Mouse (Mus musculus): ENCODE data around the gene Farp2. TPM values are rescaled to one million over a fixed set of nuclear protein-coding genes. Genes with fewer than 3 reads are reported as not detected.

The Farp2 gene
- polyA plus RNA-seq, 1 experiment from 2014 or later: 3.4 TPM

- H3K4me2 ChIP-seq (replicated peaks; ENCODE audit: low read depth, low read length): no peak overlapping the region
- H3K36me3 ChIP-seq (ENCODE audit: insufficient read depth, low read length): no peaks in the 10 kb centered on the region
- WGBS: 61% methylated on average over 9 of the region's 9 CpGs
- TF ChIP-seq CTCF (IDR thresholded peaks at IDR 0.05): no peak
- TF ChIP-seq EP300 (IDR thresholded peaks at IDR 0.05): no peak
- H3K4me3 ChIP-seq (ENCODE audit: low read depth, low read length): no peak overlapping the region
- DNase-seq (ENCODE audit: low spot score) (no peak), ATAC-seq (no peak)
- H3K9me3 ChIP-seq (ENCODE audit: low read length): no peaks in the 10 kb centered on the region
- H3K4me1 ChIP-seq (ENCODE audit: insufficient read depth, low read depth, low read length): no peaks in the 10 kb centered on the region
- no peak overlapping the region for H3K9ac ChIP-seq (replicated peaks; ENCODE audit: low read depth)
- H3K27me3 ChIP-seq (replicated peaks; ENCODE audit: insufficient read depth, low read length): no peaks in the 10 kb centered on the region
- no peak overlapping the region for H3K27ac ChIP-seq (ENCODE audit: low read length)
These were observed 56.0 kb downstream of the Farp2 start for GRCm38 (mm10) chr1:93567717-93568497.

GRCm38 (mm10) chr1:93577066-93577465, 65.2 kb downstream of the Farp2 start:
- H3K9ac ChIP-seq (replicated peaks; ENCODE audit: low read depth): no peak overlapping the region
- whole genome bisulfite sequencing: 85% methylated on average over 3 of the region's 3 CpGs
- H3K36me3 ChIP-seq (ENCODE audit: insufficient read depth, low read length): no peaks in the 10 kb centered on the region
- H3K4me2 ChIP-seq (replicated peaks; ENCODE audit: low read depth, low read length): no peak overlapping the region
- no peaks in the 10 kb centered on the region for H3K27me3 ChIP-seq (replicated peaks; ENCODE audit: insufficient read depth, low read length)
- H3K27ac ChIP-seq (ENCODE audit: low read length): no peak overlapping the region
- no peak for TF ChIP-seq EP300 (IDR thresholded peaks at IDR 0.05)
- no peak for TF ChIP-seq CTCF (IDR thresholded peaks at IDR 0.05)
- H3K4me1 ChIP-seq (ENCODE audit: insufficient read depth, low read depth, low read length): no peaks in the 10 kb centered on the region
- ATAC-seq (no peak), DNase-seq (ENCODE audit: low spot score) (no peak)
- H3K4me3 ChIP-seq (ENCODE audit: low read depth, low read length): no peak overlapping the region
- no peaks in the 10 kb centered on the region for H3K9me3 ChIP-seq (ENCODE audit: low read length)

- Histone ChIP-seq H3K4me2 (replicated peaks; ENCODE audit: low read depth, low read length) (no peak overlapping the region), H3K4me3 (ENCODE audit: low read depth, low read length) (no peak overlapping the region), H3K36me3 (ENCODE audit: insufficient read depth, low read length) (no peaks in the 10 kb centered on the region), H3K9me3 (ENCODE audit: low read length) (no peaks in the 10 kb centered on the region), H3K9ac (replicated peaks; ENCODE audit: low read depth) (no peak overlapping the region), H3K4me1 (ENCODE audit: insufficient read depth, low read depth, low read length) (no peaks in the 10 kb centered on the region), H3K27me3 (replicated peaks; ENCODE audit: insufficient read depth, low read length) (no peaks in the 10 kb centered on the region), H3K27ac (ENCODE audit: low read length) (no peak overlapping the region)
- TF ChIP-seq CTCF (IDR thresholded peaks at IDR 0.05) (no peak), EP300 (IDR thresholded peaks at IDR 0.05) (no peak)
- DNase-seq (ENCODE audit: low spot score) (no peak), ATAC-seq (no peak)
- WGBS: 85% methylated on average over 4 of the region's 4 CpGs
These were observed 66.0 kb downstream of the Farp2 start for GRCm38 (mm10) chr1:93577861-93578260.

- no peak overlapping the region for H3K4me2 ChIP-seq (replicated peaks; ENCODE audit: low read depth, low read length)
- no peaks in the 10 kb centered on the region for H3K4me1 ChIP-seq (ENCODE audit: insufficient read depth, low read depth, low read length)
- H3K4me3 ChIP-seq (ENCODE audit: low read depth, low read length): no peak overlapping the region
- DNase-seq (ENCODE audit: low spot score) (no peak), ATAC-seq (no peak)
- H3K27ac ChIP-seq (ENCODE audit: low read length): no peak overlapping the region
- no peak for TF ChIP-seq CTCF (IDR thresholded peaks at IDR 0.05)
- no peak for TF ChIP-seq EP300 (IDR thresholded peaks at IDR 0.05)
- H3K36me3 ChIP-seq (ENCODE audit: insufficient read depth, low read length): no peaks in the 10 kb centered on the region
- 94% methylated on average over 7 of the region's 7 CpGs for WGBS
- no peaks in the 10 kb centered on the region for H3K27me3 ChIP-seq (replicated peaks; ENCODE audit: insufficient read depth, low read length)
- no peaks in the 10 kb centered on the region for H3K9me3 ChIP-seq (ENCODE audit: low read length)
- H3K9ac ChIP-seq (replicated peaks; ENCODE audit: low read depth): no peak overlapping the region
These were observed 69.7 kb downstream of the Farp2 start for GRCm38 (mm10) chr1:93581545-93581944.

- no peak overlapping the region for H3K27ac ChIP-seq (ENCODE audit: low read length)
- H3K9ac ChIP-seq (replicated peaks; ENCODE audit: low read depth): no peak overlapping the region
- ATAC-seq (no peak), DNase-seq (ENCODE audit: low spot score) (no peak)
- no peaks in the 10 kb centered on the region for H3K36me3 ChIP-seq (ENCODE audit: insufficient read depth, low read length)
- H3K9me3 ChIP-seq (ENCODE audit: low read length): no peaks in the 10 kb centered on the region
- H3K4me2 ChIP-seq (replicated peaks; ENCODE audit: low read depth, low read length): no peak overlapping the region
- no peaks in the 10 kb centered on the region for H3K4me1 ChIP-seq (ENCODE audit: insufficient read depth, low read depth, low read length)
- H3K27me3 ChIP-seq (replicated peaks; ENCODE audit: insufficient read depth, low read length): no peaks in the 10 kb centered on the region
- WGBS: 73% methylated on average over 3 of the region's 3 CpGs
- no peak overlapping the region for H3K4me3 ChIP-seq (ENCODE audit: low read depth, low read length)
- no peak for TF ChIP-seq CTCF (IDR thresholded peaks at IDR 0.05)
- TF ChIP-seq EP300 (IDR thresholded peaks at IDR 0.05): no peak
These were observed 76.5 kb downstream of the Farp2 start for GRCm38 (mm10) chr1:93588346-93588745.

- Histone ChIP-seq H3K9ac (replicated peaks; ENCODE audit: low read depth) (no peak overlapping the region), H3K27ac (ENCODE audit: low read length) (no peak overlapping the region), H3K9me3 (ENCODE audit: low read length) (no peaks in the 10 kb centered on the region), H3K4me1 (ENCODE audit: insufficient read depth, low read depth, low read length) (no peaks in the 10 kb centered on the region), H3K4me3 (ENCODE audit: low read depth, low read length) (no peak overlapping the region), H3K27me3 (replicated peaks; ENCODE audit: insufficient read depth, low read length) (no peaks in the 10 kb centered on the region), H3K36me3 (ENCODE audit: insufficient read depth, low read length) (no peaks in the 10 kb centered on the region), H3K4me2 (replicated peaks; ENCODE audit: low read depth, low read length) (no peak overlapping the region)
- DNase-seq (ENCODE audit: low spot score) (no peak), ATAC-seq (no peak)
- TF ChIP-seq CTCF (IDR thresholded peaks at IDR 0.05): peak; percentile 11; the same call in 1 of the 2 replicates
- no peak for TF ChIP-seq EP300 (IDR thresholded peaks at IDR 0.05)
These were observed 82.1 kb downstream of the Farp2 start for GRCm38 (mm10) chr1:93593960-93594359.

Measured in lung, postnatal 0 days (tissue).